ENCODE assay signal across 18 mouse cellular contexts in the genomic region with DNA sequence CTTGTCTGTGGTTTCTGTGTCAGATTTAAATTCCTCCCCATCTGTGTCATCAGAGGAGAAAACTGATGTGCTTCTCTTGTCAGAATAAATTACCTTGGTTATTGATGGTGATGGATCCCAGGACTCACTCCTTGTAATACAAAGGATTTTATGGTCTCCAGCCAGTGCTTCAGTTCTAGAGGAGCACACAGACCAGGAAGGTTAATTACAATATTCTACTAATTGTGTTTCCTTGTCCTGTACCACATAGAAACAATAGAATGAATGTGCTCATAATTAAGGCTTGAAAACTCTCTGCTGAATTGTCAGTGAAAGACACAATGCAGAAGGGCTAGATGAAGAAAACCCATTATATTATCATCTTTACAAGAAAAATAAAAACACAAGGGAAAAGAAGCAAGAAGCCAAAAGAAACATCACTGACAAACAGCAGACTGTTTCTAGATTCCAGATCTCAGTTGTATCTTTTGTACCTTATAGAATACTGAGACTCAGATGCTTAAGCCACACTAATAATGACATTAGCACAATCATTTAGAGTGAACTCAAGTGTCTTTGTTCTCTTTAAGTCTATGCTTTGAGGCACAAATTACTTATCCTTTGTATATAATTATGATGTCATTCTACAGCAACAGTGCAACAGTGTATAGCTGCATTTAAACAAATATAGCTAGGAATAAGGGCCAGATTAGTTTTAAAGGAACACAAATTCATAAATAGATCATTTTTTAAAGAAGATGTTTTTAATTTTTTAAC.
DNase-seq lines count a peak whose midpoint lies in the region; ATAC-seq lines count a peak whose summit lies in the region.
"Had no signal": no experiment of that assay in that cellular context is flagged by ENCODE, and none has a peak within 500 bp of the region (broad histone marks: within the 10 kb centered on the region; RNA-seq: fewer than 3 reads in every experiment).

No protein-coding gene starts in this region.

- no peaks in the 10 kb centered on the region for H3K27me3 ChIP-seq in forebrain, embryonic 11.5 days (ENCODE audit: control insufficient read depth, insufficient read depth, low read length)
- H3K27me3 ChIP-seq in forebrain, embryonic 10.5 days (ENCODE audit: poor library complexity, severe bottlenecking) = no peaks in the 10 kb centered on the region
- no peaks in the 10 kb centered on the region for H3K27me3 ChIP-seq in neural tube, embryonic 11.5 days (ENCODE audit: control insufficient read depth, insufficient read depth, low read length)
- H3K27me3 ChIP-seq in hindbrain, embryonic 14.5 days (ENCODE audit: control insufficient read depth, insufficient read depth, low read length) = no peaks in the 10 kb centered on the region

- H3K9ac ChIP-seq in forebrain, embryonic 11.5 days (ENCODE audit: low read length) = no peak overlapping the region
- no peak overlapping the region for H3K9ac ChIP-seq in neural tube, embryonic 11.5 days (ENCODE audit: low read length)
- no peak overlapping the region for H3K9ac ChIP-seq in hindbrain, embryonic 14.5 days

- no peaks in the 10 kb centered on the region for H3K9me3 ChIP-seq in forebrain, embryonic 11.5 days (ENCODE audit: control insufficient read depth, low read length)
- H3K9me3 ChIP-seq in forebrain, embryonic 10.5 days = no peaks in the 10 kb centered on the region
- no peaks in the 10 kb centered on the region for H3K9me3 ChIP-seq in neural tube, embryonic 11.5 days (ENCODE audit: control insufficient read depth, low read length)
- no peaks in the 10 kb centered on the region for H3K9me3 ChIP-seq in hindbrain, embryonic 14.5 days (ENCODE audit: control insufficient read depth, low read length)

- peak; percentile 74 for ATAC-seq in forebrain, embryonic 11.5 days (replicated peaks; ENCODE audit: low FRiP score)
- peak; percentile 72; the same call in 1 of the 2 replicates for ATAC-seq in neural tube, embryonic 11.5 days (ENCODE audit: insufficient read depth, low FRiP score, low TSS enrichment)
- peak; percentile 51; the same call in 1 of the 2 replicates for ATAC-seq in hindbrain, embryonic 14.5 days (ENCODE audit: low FRiP score)

- H3K27ac ChIP-seq in forebrain, embryonic 11.5 days (ENCODE audit: low read depth, low read length) = no peak overlapping the region
- H3K27ac ChIP-seq in forebrain, embryonic 10.5 days = no peak overlapping the region
- 0 out of 2 replicates have a peak overlapping the region, but pooled peaks have one; percentile 10 for H3K27ac ChIP-seq in neural tube, embryonic 11.5 days (ENCODE audit: low read depth, low read length)
- H3K27ac ChIP-seq in hindbrain, embryonic 14.5 days = peak overlapping the region; percentile 38; the same call in 1 of the 2 replicates

- no peak for DNase-seq in forebrain, embryonic 11.5 days (ENCODE audit: low spot score)
- DNase-seq in forebrain, embryonic 10.5 days (ENCODE audit: extremely low spot score, low spot score) = no peak
- DNase-seq in neural tube, embryonic 11.5 days (ENCODE audit: low spot score) = no peak
- DNase-seq in neural tube, embryonic 10.5 days (ENCODE audit: extremely low spot score, low spot score) = no peak
- peak; percentile 32 for DNase-seq in hindbrain, embryonic 14.5 days (ENCODE audit: low spot score)
- DNase-seq in retina, embryonic 14.5 days (ENCODE audit: low spot score) = peak; percentile 81
- no peak for DNase-seq in gastrocnemius, adult 18-20 months (ENCODE audit: low spot score)
- no peak for DNase-seq in B cell, adult 2 months
- DNase-seq: adrenal gland, postnatal 14 days; cerebellum, adult 2 months; gastrocnemius, postnatal 36 days; kidney, adult 9 months; layer of hippocampus, postnatal 36 days; left cerebral cortex, postnatal 4 days; lung, adult 2 months; lung, postnatal 4 days; thymus, postnatal 14 days had no signal

- no peaks in the 10 kb centered on the region for H3K36me3 ChIP-seq in forebrain, embryonic 11.5 days (ENCODE audit: control insufficient read depth, insufficient read depth, low read length)
- H3K36me3 ChIP-seq in forebrain, embryonic 10.5 days (replicated peaks) = no peaks in the 10 kb centered on the region
- no peaks in the 10 kb centered on the region for H3K36me3 ChIP-seq in neural tube, embryonic 11.5 days (ENCODE audit: control insufficient read depth, insufficient read depth, low read length)
- no peaks in the 10 kb centered on the region for H3K36me3 ChIP-seq in hindbrain, embryonic 14.5 days (replicated peaks; ENCODE audit: control insufficient read depth, insufficient read depth)

- no peaks in the 10 kb centered on the region for H3K4me1 ChIP-seq in forebrain, embryonic 11.5 days (replicated peaks; ENCODE audit: control insufficient read depth, insufficient read depth, low read length)
- peaks cover 10% of the 10 kb centered on the region for H3K4me1 ChIP-seq in forebrain, embryonic 10.5 days
- no peaks in the 10 kb centered on the region for H3K4me1 ChIP-seq in neural tube, embryonic 11.5 days (ENCODE audit: control insufficient read depth, insufficient read depth, low read length)
- H3K4me1 ChIP-seq in hindbrain, embryonic 14.5 days (replicated peaks; ENCODE audit: control insufficient read depth, insufficient read depth, low read length) = 0 out of 2 replicates have a peak, but pooled peaks cover 5% of the 10 kb centered on the region

- no peak overlapping the region for H3K4me2 ChIP-seq in forebrain, embryonic 11.5 days (ENCODE audit: low read depth, low read length, severe bottlenecking)
- no peak overlapping the region for H3K4me2 ChIP-seq in neural tube, embryonic 11.5 days (ENCODE audit: low read depth)
- H3K4me2 ChIP-seq in hindbrain, embryonic 14.5 days (replicated peaks) = no peak overlapping the region
- H3K4me2 ChIP-seq: liver, embryonic 11.5 days had no signal

- H3K4me3 ChIP-seq in forebrain, embryonic 11.5 days (ENCODE audit: low read depth, low read length) = no peak overlapping the region
- H3K4me3 ChIP-seq in forebrain, embryonic 10.5 days = no peak overlapping the region
- no peak overlapping the region for H3K4me3 ChIP-seq in neural tube, embryonic 11.5 days (ENCODE audit: low read depth, low read length)
- no peak overlapping the region for H3K4me3 ChIP-seq in hindbrain, embryonic 14.5 days (replicated peaks; ENCODE audit: low read length)

Comparison
In these comparisons a context has a peak if more than half of its experiments do, and no peak if none do; other contexts are left out.
1. DNase-seq: peak in hindbrain, embryonic 14.5 days (single experiment) and retina, embryonic 14.5 days (single experiment); none in forebrain, embryonic 11.5 days (single experiment), forebrain, embryonic 10.5 days (single experiment), neural tube, embryonic 11.5 days (single experiment), neural tube, embryonic 10.5 days (single experiment), gastrocnemius, adult 18-20 months (single experiment) and B cell, adult 2 months (0 of 2).
2. H3K27ac ChIP-seq: peak in neural tube, embryonic 11.5 days (single experiment) and hindbrain, embryonic 14.5 days (single experiment); none in forebrain, embryonic 11.5 days (single experiment) and forebrain, embryonic 10.5 days (single experiment).
3. Peak in every context shown above with its lines, with median percentiles within 50 percentile points of each other: ATAC-seq.